In genomic region chr5:140262401-140262800, GRCm38 (mm10) we compare ENCODE assay signal across 18 mouse cellular contexts. TPM values are rescaled to one million over a fixed set of nuclear protein-coding genes. Genes with fewer than 3 reads are reported as not detected.
DNase-seq lines count a peak whose midpoint lies in the region; TF ChIP-seq lines count a peak whose summit lies in the region.
"Had no signal": no experiment of that assay in that cellular context is flagged by ENCODE, and none has a peak within 500 bp of the region (broad histone marks: within the 10 kb centered on the region; RNA-seq: fewer than 3 reads in every experiment).

No protein-coding gene starts in this region.

- TF ChIP-seq CTCF in left cerebral cortex, adult 2 months (IDR thresholded peaks at IDR 0.05): no peak
- no peak for TF ChIP-seq CTCF in thymus, adult 2 months (IDR thresholded peaks at IDR 0.05; ENCODE audit: borderline replicate concordance, control insufficient read depth, extremely low read depth, insufficient read depth, low read length, poor library complexity)

- WGBS in thymus, adult 2 months: 37% methylated on average over 3 of the region's 3 CpGs

- H3K27ac ChIP-seq in left cerebral cortex, adult 2 months: 0 out of 2 replicates have a peak overlapping the region, but pooled peaks have one; percentile 2
- peak overlapping the region; percentile 98 for H3K27ac ChIP-seq in thymus, adult 2 months (ENCODE audit: control insufficient read depth, insufficient read depth, low read length)
- H3K27ac ChIP-seq: embryonic facial prominence, embryonic 13.5 days; forebrain, embryonic 12.5 days; hindbrain, embryonic 10.5 days; hindbrain, embryonic 14.5 days had no signal

- intact Hi-C loops in left cerebral cortex, adult 2 months (cut with DNase I): no loop called here
- intact Hi-C loops in left cerebral cortex, postnatal 25 days (cut with DNase I): no loop called here

- TF ChIP-seq POLR2A in thymus, adult 2 months (IDR thresholded peaks at IDR 0.05; ENCODE audit: control insufficient read depth, extremely low read depth, insufficient read depth, low read length, poor library complexity): no peak

- no peaks in the 10 kb centered on the region for H3K27me3 ChIP-seq in thymus, adult 2 months (ENCODE audit: control insufficient read depth, insufficient read depth, low read length)
- H3K27me3 ChIP-seq: CH12.LX; embryonic facial prominence, embryonic 13.5 days; forebrain, embryonic 12.5 days had no signal

- DNase-seq in left cerebral cortex, adult 2 months (ENCODE audit: extremely low spot score in 1 of 2, low spot score in 2 of 2): no peak
- no peak for DNase-seq in left cerebral cortex, postnatal 25 days (ENCODE audit: low spot score in 2 of 2)
- DNase-seq in thymus, adult 2 months: peak; percentile 70
- DNase-seq in thymus, postnatal 25 days: peak; percentile 68
- no peak for DNase-seq in kidney, adult 11 months
- DNase-seq in urinary bladder, adult 18-20 months (ENCODE audit: low spot score in 2 of 2): no peak
- DNase-seq: adrenal gland, adult 8-10 months; adrenal gland, postnatal 36 days; cerebellum, adult 11 months; cerebellum, adult 8-10 months; cerebellum, postnatal 25 days; gastrocnemius, postnatal 10 days had no signal

- no peaks in the 10 kb centered on the region for H3K36me3 ChIP-seq in thymus, adult 2 months (ENCODE audit: control insufficient read depth, insufficient read depth, low read length)

- H3K4me1 ChIP-seq in thymus, adult 2 months (replicated peaks; ENCODE audit: control insufficient read depth, insufficient read depth, low read length): peaks cover 69% of the 10 kb centered on the region

- H3K4me3 ChIP-seq in left cerebral cortex, adult 2 months: no peak overlapping the region
- peak overlapping the region; percentile 12; the same call in 1 of the 2 replicates for H3K4me3 ChIP-seq in thymus, adult 2 months (ENCODE audit: control insufficient read depth, insufficient read depth, low read length)
- H3K4me3 ChIP-seq: embryonic facial prominence, embryonic 13.5 days; forebrain, embryonic 12.5 days; heart, embryonic 12.5 days; hindbrain, embryonic 10.5 days had no signal

RNA-seq across cellular contexts. Expression of gene Mad1l1, which starts 59.0 kb away (rescaled TPM):
- total RNA-seq in left cerebral cortex, adult 2 months (2021): 10 to 100 TPM; 14.1 to 17.6 TPM
- total RNA-seq in left cerebral cortex, postnatal 25 days (2021): 10 to 100 TPM; 15.1 to 19.0 TPM
- polyA plus RNA-seq in thymus, adult 2 months (2012; rRNA removed): 197 and 252 TPM in 2 replicates

RNA-seq across cellular contexts. Expression of gene Nudt1, which starts 59.1 kb away (rescaled TPM):
- 1 to 10 TPM; 4.6 to 6.8 TPM for total RNA-seq in left cerebral cortex, adult 2 months (2021)
- total RNA-seq in left cerebral cortex, postnatal 25 days (2021): 1 to 10 TPM; 4.8 to 6.3 TPM
- 23.3 and 25.0 TPM in 2 replicates for polyA plus RNA-seq in thymus, adult 2 months (2012; rRNA removed)

Comparison
In these comparisons a context has a peak if more than half of its experiments do, and no peak if none do; other contexts are left out.
1. DNase-seq: peak in thymus, adult 2 months (single experiment) and thymus, postnatal 25 days (single experiment); none in left cerebral cortex, adult 2 months (0 of 2), left cerebral cortex, postnatal 25 days (0 of 2), kidney, adult 11 months (single experiment) and urinary bladder, adult 18-20 months (0 of 2).